Mouse (Mus musculus): Measurements from ENCODE around the gene Itga6.

GRCm38 (mm10) chr2:71724028-71724427 lies 21.4 kb upstream of the Itga6 start:
- TF ChIP-seq CTCF (IDR thresholded peaks at IDR 0.05; ENCODE audit: low read depth) (no peak), EP300 (IDR thresholded peaks at IDR 0.05; ENCODE audit: low read depth) (no peak)

Data from heart, postnatal 0 days (tissue).